11 mouse cellular contexts compared by ENCODE assay signal in the genomic region with DNA sequence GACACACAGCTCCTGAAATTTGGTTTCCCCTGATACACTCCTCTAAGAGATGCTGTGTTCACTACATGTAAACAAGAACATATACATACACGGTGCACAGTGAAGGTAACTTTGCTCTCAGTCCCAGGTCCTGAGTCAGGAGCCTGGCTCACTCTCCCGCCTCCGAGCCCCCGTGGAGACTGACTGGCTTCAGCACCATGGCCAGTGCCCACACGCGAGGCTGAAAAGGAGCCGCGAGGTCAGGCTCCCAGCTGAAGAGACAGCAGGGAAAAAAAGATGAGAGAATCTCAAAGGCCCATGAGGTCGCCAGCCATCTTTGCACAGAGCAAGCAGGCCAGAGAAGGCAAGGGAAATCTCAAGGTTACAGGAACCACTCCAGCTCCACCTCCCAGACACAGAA. TPM values are rescaled to one million over a fixed set of nuclear protein-coding genes. Genes with fewer than 3 reads are reported as not detected.
DNase-seq lines count a peak whose midpoint lies in the region; ATAC-seq and TF ChIP-seq lines count a peak whose summit lies in the region.
"Had no signal": no experiment of that assay in that cellular context is flagged by ENCODE, and none has a peak within 500 bp of the region (broad histone marks: within the 10 kb centered on the region; RNA-seq: fewer than 3 reads in every experiment).

No protein-coding gene starts in this region.

- no peaks in the 10 kb centered on the region for H3K9me3 ChIP-seq in hindbrain, postnatal 0 days (ENCODE audit: low read length)
- no peaks in the 10 kb centered on the region for H3K9me3 ChIP-seq in hindbrain, embryonic 14.5 days (ENCODE audit: control insufficient read depth, low read length)
- H3K9me3 ChIP-seq in limb, embryonic 11.5 days (ENCODE audit: control insufficient read depth, low read length), result no peaks in the 10 kb centered on the region

- H3K9ac ChIP-seq in hindbrain, postnatal 0 days (replicated peaks; ENCODE audit: low read length), result no peak overlapping the region
- H3K9ac ChIP-seq in hindbrain, embryonic 14.5 days, result no peak overlapping the region
- no peak overlapping the region for H3K9ac ChIP-seq in limb, embryonic 11.5 days (ENCODE audit: low read length)
- H3K9ac ChIP-seq: liver, embryonic 14.5 days had no signal

- no peaks in the 10 kb centered on the region for H3K4me1 ChIP-seq in hindbrain, postnatal 0 days (ENCODE audit: insufficient read depth, low read length)
- 0 out of 2 replicates have a peak, but pooled peaks cover 5% of the 10 kb centered on the region for H3K4me1 ChIP-seq in hindbrain, embryonic 14.5 days (replicated peaks; ENCODE audit: control insufficient read depth, insufficient read depth, low read length)
- H3K4me1 ChIP-seq in limb, embryonic 11.5 days (ENCODE audit: control insufficient read depth, insufficient read depth, low read length), result no peaks in the 10 kb centered on the region

- H3K4me3 ChIP-seq in hindbrain, postnatal 0 days (ENCODE audit: low read length), result no peak overlapping the region
- H3K4me3 ChIP-seq in hindbrain, embryonic 14.5 days (replicated peaks; ENCODE audit: low read length), result no peak overlapping the region
- no peak overlapping the region for H3K4me3 ChIP-seq in limb, embryonic 11.5 days (ENCODE audit: low read depth, low read length)
- H3K4me3 ChIP-seq: erythroblast, embryonic 14.5 days had no signal

- no peak for TF ChIP-seq CTCF in hindbrain, postnatal 0 days (IDR thresholded peaks at IDR 0.05; ENCODE audit: low read depth)

- ATAC-seq in hindbrain, postnatal 0 days, result no peak
- ATAC-seq in hindbrain, embryonic 14.5 days (ENCODE audit: low FRiP score), result no peak
- no peak for ATAC-seq in limb, embryonic 11.5 days (ENCODE audit: insufficient number of reproducible peaks, low FRiP score, low TSS enrichment, low read depth)

- H3K36me3 ChIP-seq in hindbrain, postnatal 0 days (ENCODE audit: insufficient read depth, low read length), result no peaks in the 10 kb centered on the region
- H3K36me3 ChIP-seq in hindbrain, embryonic 14.5 days (replicated peaks; ENCODE audit: control insufficient read depth, insufficient read depth), result no peaks in the 10 kb centered on the region
- H3K36me3 ChIP-seq in limb, embryonic 11.5 days (ENCODE audit: control insufficient read depth, insufficient read depth, low read length), result no peaks in the 10 kb centered on the region

- no peak overlapping the region for H3K27ac ChIP-seq in hindbrain, postnatal 0 days
- H3K27ac ChIP-seq in hindbrain, embryonic 14.5 days, result no peak overlapping the region
- H3K27ac ChIP-seq in limb, embryonic 11.5 days (replicated peaks; ENCODE audit: low read depth, low read length), result no peak overlapping the region
- H3K27ac ChIP-seq: liver, embryonic 14.5 days had no signal

- H3K4me2 ChIP-seq in hindbrain, postnatal 0 days (ENCODE audit: low read depth, low read length), result no peak overlapping the region
- H3K4me2 ChIP-seq in hindbrain, embryonic 14.5 days (replicated peaks), result no peak overlapping the region
- no peak overlapping the region for H3K4me2 ChIP-seq in limb, embryonic 11.5 days (ENCODE audit: low read depth, severe bottlenecking)

- 13% methylated on average over 9 of the region's 9 CpGs for WGBS in hindbrain, postnatal 0 days
- WGBS in hindbrain, embryonic 14.5 days, result 7% methylated on average over 9 of the region's 9 CpGs
- WGBS in limb, embryonic 11.5 days, result 4% methylated on average over 9 of the region's 9 CpGs

- H3K27me3 ChIP-seq in hindbrain, postnatal 0 days (ENCODE audit: insufficient read depth, low read length), result peaks cover 4% of the 10 kb centered on the region; the same call in 1 of the 2 replicates
- H3K27me3 ChIP-seq in hindbrain, embryonic 14.5 days (ENCODE audit: control insufficient read depth, insufficient read depth, low read length), result peaks cover 3% of the 10 kb centered on the region; the same call in 1 of the 2 replicates
- 0 out of 2 replicates have a peak, but pooled peaks cover 3% of the 10 kb centered on the region for H3K27me3 ChIP-seq in limb, embryonic 11.5 days (ENCODE audit: control insufficient read depth, insufficient read depth, low read length)

- peak; percentile 38 for DNase-seq in hindbrain, postnatal 0 days (ENCODE audit: low spot score)
- no peak for DNase-seq in hindbrain, embryonic 14.5 days (ENCODE audit: low spot score)
- peak; percentile 62 for DNase-seq in ES-CJ7 (ENCODE audit: low read depth, low spot score)
- DNase-seq in adrenal gland, postnatal 25 days, result peak; percentile 68
- DNase-seq in limb, embryonic 11.5 days (ENCODE audit: low spot score), result peak; percentile 83
- DNase-seq in cerebellum, postnatal 36 days, result no peak
- no peak for DNase-seq in thymus, postnatal 0 days (ENCODE audit: low spot score)
- DNase-seq in cerebellum, adult 9-10 months, result no peak

RNA-seq across cellular contexts. Expression of gene 3100002H09Rik, which starts 22.7 kb away (rescaled TPM):
- total RNA-seq in hindbrain, postnatal 0 days (2014; rRNA removed), result 0.26 TPM in 1 of 2 replicates, not detected in the other
- 0.23 TPM in 1 of 2 replicates, not detected in the other for polyA plus RNA-seq in hindbrain, postnatal 0 days (2015; fragmentation: Nextera tagmentation; extraction: Ambion mirVana)
- polyA plus RNA-seq in hindbrain, embryonic 14.5 days (2014; fragmentation: Nextera tagmentation; extraction: Ambion mirVana), result not detected in 2 replicates
- not detected in 2 replicates for total RNA-seq in adrenal gland, postnatal 25 days (2021)
- not detected in 2 replicates for polyA plus RNA-seq in limb, embryonic 11.5 days (2014; fragmentation: Nextera tagmentation; extraction: Ambion mirVana)
- not detected in 2 replicates for polyA plus RNA-seq in thymus, postnatal 0 days (2015; fragmentation: Nextera tagmentation; extraction: Ambion mirVana)
- polyA plus RNA-seq: erythroblast, embryonic 14.5 days; liver, embryonic 14.5 days; small intestine, adult 2 months had no signal

RNA-seq across cellular contexts. Expression of gene Pou3f1, which starts 23.3 kb away (rescaled TPM):
- total RNA-seq in hindbrain, postnatal 0 days (2014; rRNA removed), result 4.8 and 7.0 TPM in 2 replicates
- 4.1 and 6.3 TPM in 2 replicates for polyA plus RNA-seq in hindbrain, postnatal 0 days (2015; fragmentation: Nextera tagmentation; extraction: Ambion mirVana)
- 9.6 and 11.2 TPM in 2 replicates for polyA plus RNA-seq in hindbrain, embryonic 14.5 days (2014; fragmentation: Nextera tagmentation; extraction: Ambion mirVana)
- not detected in 2 replicates for total RNA-seq in adrenal gland, postnatal 25 days (2021)
- 0.27 and 0.60 TPM in 2 replicates for polyA plus RNA-seq in limb, embryonic 11.5 days (2014; fragmentation: Nextera tagmentation; extraction: Ambion mirVana)
- polyA plus RNA-seq in thymus, postnatal 0 days (2015; fragmentation: Nextera tagmentation; extraction: Ambion mirVana), result 0.12 and 0.18 TPM in 2 replicates

Comparison
In these comparisons a context has a peak if more than half of its experiments do, and no peak if none do; other contexts are left out.
1. DNase-seq: peak in hindbrain, postnatal 0 days (single experiment), ES-CJ7 (single experiment), adrenal gland, postnatal 25 days (single experiment) and limb, embryonic 11.5 days (single experiment); none in hindbrain, embryonic 14.5 days (single experiment), cerebellum, postnatal 36 days (0 of 2), thymus, postnatal 0 days (single experiment) and cerebellum, adult 9-10 months (single experiment).